Mouse (Mus musculus): ENCODE data around the gene Haus7. TPM values are rescaled to one million over a fixed set of nuclear protein-coding genes. Genes with fewer than 3 reads are reported as not detected.
"Not testable (repeated sequence)": the region's sequence is repeated elsewhere in the genome, so short reads cannot be mapped to it uniquely, and the experiment has no call there.

The Haus7 gene
- polyA plus RNA-seq, 1 experiment from 2014 or later: 95.0 TPM

DNA sequence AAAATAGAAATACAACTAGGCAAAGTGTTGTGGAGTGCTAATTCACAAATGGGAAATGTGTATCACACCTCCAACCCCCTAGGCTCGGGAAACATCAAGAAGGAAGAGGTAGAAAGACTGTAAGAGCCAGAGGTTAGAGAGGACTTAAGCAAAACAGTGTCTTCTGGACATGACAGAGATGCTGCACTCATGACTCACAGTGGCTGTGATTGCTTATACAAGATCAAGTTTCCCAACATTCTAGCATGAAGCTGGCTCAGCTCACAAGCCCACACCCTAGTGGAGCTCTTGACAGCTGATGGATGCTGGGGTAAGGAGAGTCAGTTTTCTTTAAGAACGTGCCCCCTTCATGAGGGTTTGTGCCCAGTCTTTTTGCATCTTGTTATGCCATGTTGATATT, 17.4 kb downstream of the Haus7 start:
- no peaks in the 10 kb centered on the region for H3K27me3 ChIP-seq (ENCODE audit: control insufficient read depth, insufficient read depth, low read length)
- no peak for DNase-seq (ENCODE audit: low spot score)
- no peak overlapping the region for H3K4me2 ChIP-seq (ENCODE audit: low read depth, severe bottlenecking)
- H3K36me3 ChIP-seq (ENCODE audit: control insufficient read depth, insufficient read depth, low read length): no peaks in the 10 kb centered on the region
- H3K9ac ChIP-seq (ENCODE audit: low read length): no peak overlapping the region
- H3K27ac ChIP-seq (replicated peaks; ENCODE audit: low read depth, low read length): no peak overlapping the region
- H3K9me3 ChIP-seq (ENCODE audit: control insufficient read depth, low read length): no peaks in the 10 kb centered on the region
- 82% methylated on average over 2 of the region's 2 CpGs for WGBS
- no peaks in the 10 kb centered on the region for H3K4me1 ChIP-seq (ENCODE audit: control insufficient read depth, insufficient read depth, low read length)
- no peak for ATAC-seq (ENCODE audit: insufficient number of reproducible peaks, low FRiP score, low TSS enrichment, low read depth)
- H3K4me3 ChIP-seq (ENCODE audit: low read depth, low read length): no peak overlapping the region

GRCm38 (mm10) chrX:73435252-73435651, 23.6 kb downstream of the Haus7 start, which contains the start of gene Trex2:
Gene Trex2 (minus strand): TSS chrX:73435344.
- Histone ChIP-seq H3K4me3 (ENCODE audit: low read depth, low read length) (no peak within 1 kb of the TSS), H3K36me3 (ENCODE audit: control insufficient read depth, insufficient read depth, low read length) (no peaks in the 10 kb centered on the region), H3K4me2 (ENCODE audit: low read depth, severe bottlenecking) (no peak within 1 kb of the TSS), H3K4me1 (ENCODE audit: control insufficient read depth, insufficient read depth, low read length) (no peaks in the 10 kb centered on the region), H3K27ac (replicated peaks; ENCODE audit: low read depth, low read length) (no peak within 1 kb of the TSS), H3K27me3 (ENCODE audit: control insufficient read depth, insufficient read depth, low read length) (no peaks in the 10 kb centered on the region), H3K9ac (ENCODE audit: low read length) (no peak within 1 kb of the TSS), H3K9me3 (ENCODE audit: control insufficient read depth, low read length) (no peaks in the 10 kb centered on the region)
- ATAC-seq (ENCODE audit: insufficient number of reproducible peaks, low FRiP score, low TSS enrichment, low read depth) (no peak), DNase-seq (ENCODE audit: low spot score) (no peak)
- WGBS: 74% methylated on average over 11 of the region's 11 CpGs

GRCm38 (mm10) chrX:73432850-73433249, 26.0 kb downstream of the Haus7 start:
- Histone ChIP-seq H3K27me3 (ENCODE audit: control insufficient read depth, insufficient read depth, low read length) (no peaks in the 10 kb centered on the region), H3K36me3 (ENCODE audit: control insufficient read depth, insufficient read depth, low read length) (no peaks in the 10 kb centered on the region), H3K27ac (replicated peaks; ENCODE audit: low read depth, low read length) (no peak overlapping the region), H3K9ac (ENCODE audit: low read length) (no peak overlapping the region), H3K4me3 (ENCODE audit: low read depth, low read length) (no peak overlapping the region), H3K4me2 (ENCODE audit: low read depth, severe bottlenecking) (no peak overlapping the region), H3K9me3 (ENCODE audit: control insufficient read depth, low read length) (no peaks in the 10 kb centered on the region), H3K4me1 (ENCODE audit: control insufficient read depth, insufficient read depth, low read length) (no peaks in the 10 kb centered on the region)
- 70% methylated on average over 5 of the region's 5 CpGs for WGBS
- DNase-seq (ENCODE audit: low spot score) (no peak), ATAC-seq (ENCODE audit: insufficient number of reproducible peaks, low FRiP score, low TSS enrichment, low read depth) (no peak)

- H3K27ac ChIP-seq (replicated peaks; ENCODE audit: low read depth, low read length): no peak overlapping the region
- no peak overlapping the region for H3K9ac ChIP-seq (ENCODE audit: low read length)
- ATAC-seq (ENCODE audit: insufficient number of reproducible peaks, low FRiP score, low TSS enrichment, low read depth) (no peak), DNase-seq (ENCODE audit: low spot score) (no peak)
- WGBS: 78% methylated on average over 2 of the region's 2 CpGs
- H3K36me3 ChIP-seq (ENCODE audit: control insufficient read depth, insufficient read depth, low read length): no peaks in the 10 kb centered on the region
- no peaks in the 10 kb centered on the region for H3K9me3 ChIP-seq (ENCODE audit: control insufficient read depth, low read length)
- H3K4me3 ChIP-seq (ENCODE audit: low read depth, low read length): no peak overlapping the region
- H3K27me3 ChIP-seq (ENCODE audit: control insufficient read depth, insufficient read depth, low read length): no peaks in the 10 kb centered on the region
- no peaks in the 10 kb centered on the region for H3K4me1 ChIP-seq (ENCODE audit: control insufficient read depth, insufficient read depth, low read length)
- no peak overlapping the region for H3K4me2 ChIP-seq (ENCODE audit: low read depth, severe bottlenecking)
These were observed 28.8 kb downstream of the Haus7 start for GRCm38 (mm10) chrX:73430036-73430435.

GRCm38 (mm10) chrX:73412767-73413166, 46.1 kb downstream of the Haus7 start:
- no peak overlapping the region for H3K4me2 ChIP-seq (ENCODE audit: low read depth, severe bottlenecking)
- H3K27ac ChIP-seq (replicated peaks; ENCODE audit: low read depth, low read length): no peak overlapping the region
- H3K9me3 ChIP-seq (ENCODE audit: control insufficient read depth, low read length): no peaks in the 10 kb centered on the region
- H3K27me3 ChIP-seq (ENCODE audit: control insufficient read depth, insufficient read depth, low read length): peaks cover 2% of the 10 kb centered on the region
- no peaks in the 10 kb centered on the region for H3K4me1 ChIP-seq (ENCODE audit: control insufficient read depth, insufficient read depth, low read length)
- ATAC-seq (ENCODE audit: insufficient number of reproducible peaks, low FRiP score, low TSS enrichment, low read depth) (no peak), DNase-seq (ENCODE audit: low spot score) (no peak)
- H3K4me3 ChIP-seq (ENCODE audit: low read depth, low read length): no peak overlapping the region
- H3K36me3 ChIP-seq (ENCODE audit: control insufficient read depth, insufficient read depth, low read length): no peaks in the 10 kb centered on the region
- 47% methylated on average over 1 of the region's 1 CpGs for WGBS
- H3K9ac ChIP-seq (ENCODE audit: low read length): no peak overlapping the region

GRCm38 (mm10) chrX:73410880-73411517, 47.8 kb downstream of the Haus7 start, which contains the start of gene Zfp92:
Gene Zfp92 (plus strand): TSS chrX:73411096.
- Histone ChIP-seq H3K4me2 (ENCODE audit: low read depth, severe bottlenecking) (peak within 1 kb of the TSS; percentile 44), H3K36me3 (ENCODE audit: control insufficient read depth, insufficient read depth, low read length) (no peaks in the 10 kb centered on the region), H3K27ac (replicated peaks; ENCODE audit: low read depth, low read length) (no peak within 1 kb of the TSS), H3K27me3 (ENCODE audit: control insufficient read depth, insufficient read depth, low read length) (peaks cover 2% of the 10 kb centered on the region), H3K9ac (ENCODE audit: low read length) (no peak within 1 kb of the TSS), H3K4me3 (ENCODE audit: low read depth, low read length) (0 out of 2 replicates have a peak within 1 kb of the TSS, but pooled peaks have one; percentile 6), H3K4me1 (ENCODE audit: control insufficient read depth, insufficient read depth, low read length) (no peaks in the 10 kb centered on the region), H3K9me3 (ENCODE audit: control insufficient read depth, low read length) (no peaks in the 10 kb centered on the region)
- DNase-seq (ENCODE audit: low spot score) (peak; percentile 26), ATAC-seq (ENCODE audit: insufficient number of reproducible peaks, low FRiP score, low TSS enrichment, low read depth) (no peak)
- WGBS: 21% methylated on average over 20 of the region's 20 CpGs

DNA sequence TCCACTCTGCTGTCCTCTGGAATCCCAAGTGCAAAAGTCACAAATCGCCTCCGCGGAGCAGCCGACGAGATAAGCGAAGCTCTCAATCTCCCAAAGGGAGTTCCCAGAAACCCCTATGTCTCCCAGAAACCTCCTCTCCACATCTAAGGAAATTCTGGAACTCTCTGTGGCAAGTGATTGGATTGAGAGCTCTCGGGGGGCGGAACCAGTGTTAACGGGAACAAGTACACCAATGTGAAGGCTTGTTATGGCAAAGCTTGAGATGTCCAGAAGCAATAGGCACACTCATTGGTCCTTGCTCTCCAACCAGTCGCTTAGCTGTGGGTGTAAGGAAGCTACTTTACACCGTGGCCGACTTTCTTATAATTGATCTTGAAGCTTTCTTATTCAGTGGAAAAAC, 57.2 kb downstream of the Haus7 start:
- H3K27me3 ChIP-seq (ENCODE audit: control insufficient read depth, insufficient read depth, low read length): no peaks in the 10 kb centered on the region
- DNase-seq (ENCODE audit: low spot score): no peak
- 94% methylated on average over 12 of the region's 12 CpGs for WGBS

DNA sequence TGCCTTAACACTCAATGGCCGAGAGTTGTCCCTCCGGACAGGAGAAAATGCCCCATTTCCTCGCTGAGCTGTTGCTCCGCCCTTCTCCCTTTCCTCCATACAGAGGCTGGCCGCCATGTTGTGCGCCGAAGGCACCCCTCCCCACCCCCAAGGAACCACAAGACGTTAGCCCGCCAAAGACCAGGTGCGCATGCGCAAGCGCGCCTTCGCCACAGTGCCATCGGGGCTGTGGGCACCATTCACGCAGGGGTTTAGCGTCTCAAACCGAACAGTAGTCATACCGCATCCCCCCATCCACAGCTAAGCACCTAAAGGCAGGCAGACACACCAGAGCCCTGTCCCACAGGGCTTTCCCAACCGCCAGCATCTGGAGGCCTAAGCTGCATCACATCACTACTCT, 57.9 kb downstream of the Haus7 start:
- 86% methylated on average over 20 of the region's 20 CpGs for WGBS
- no peak overlapping the region for H3K27ac ChIP-seq (replicated peaks; ENCODE audit: low read depth, low read length)
- H3K9ac ChIP-seq (ENCODE audit: low read length): no peak overlapping the region
- H3K4me1 ChIP-seq (ENCODE audit: control insufficient read depth, insufficient read depth, low read length): no peaks in the 10 kb centered on the region
- ATAC-seq (ENCODE audit: insufficient number of reproducible peaks, low FRiP score, low TSS enrichment, low read depth): no peak
- H3K4me2 ChIP-seq (ENCODE audit: low read depth, severe bottlenecking): no peak overlapping the region
- H3K4me3 ChIP-seq (ENCODE audit: low read depth, low read length): no peak overlapping the region
- no peak for DNase-seq (ENCODE audit: low spot score)
- H3K9me3 ChIP-seq (ENCODE audit: control insufficient read depth, low read length): no peaks in the 10 kb centered on the region
- H3K27me3 ChIP-seq (ENCODE audit: control insufficient read depth, insufficient read depth, low read length): no peaks in the 10 kb centered on the region
- H3K36me3 ChIP-seq (ENCODE audit: control insufficient read depth, insufficient read depth, low read length): no peaks in the 10 kb centered on the region

More for the DNA sequence above, 57.2 kb downstream of the Haus7 start:
- no peak overlapping the region for H3K4me2 ChIP-seq (ENCODE audit: low read depth, severe bottlenecking)
- H3K9ac ChIP-seq (ENCODE audit: low read length): no peak overlapping the region
- no peaks in the 10 kb centered on the region for H3K9me3 ChIP-seq (ENCODE audit: control insufficient read depth, low read length)
- no peaks in the 10 kb centered on the region for H3K4me1 ChIP-seq (ENCODE audit: control insufficient read depth, insufficient read depth, low read length)
- no peaks in the 10 kb centered on the region for H3K36me3 ChIP-seq (ENCODE audit: control insufficient read depth, insufficient read depth, low read length)
- H3K27ac ChIP-seq (replicated peaks; ENCODE audit: low read depth, low read length): no peak overlapping the region
- no peak for ATAC-seq (ENCODE audit: insufficient number of reproducible peaks, low FRiP score, low TSS enrichment, low read depth)
- no peak overlapping the region for H3K4me3 ChIP-seq (ENCODE audit: low read depth, low read length)

DNA sequence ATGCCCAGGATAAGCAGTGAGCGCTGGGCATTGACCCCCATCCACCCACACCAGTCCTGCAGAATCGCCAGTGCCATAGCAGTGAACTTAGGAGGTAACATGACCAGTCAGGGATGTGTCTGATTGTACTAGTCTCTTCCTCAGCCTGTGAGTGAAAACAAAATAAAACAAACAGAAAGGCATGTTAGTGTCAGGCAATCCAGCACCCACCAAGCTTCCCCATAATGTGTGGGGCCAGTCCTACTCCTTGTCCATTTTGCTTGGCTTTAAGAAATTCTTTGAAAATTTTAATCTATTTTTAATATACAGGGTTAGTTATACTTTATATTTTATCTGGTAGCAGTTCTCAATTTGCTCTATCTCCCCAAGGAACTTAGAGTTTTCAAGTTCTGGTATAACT, 60.2 kb downstream of the Haus7 start, which contains the start of gene Gm18336:
Gene Gm18336, minus strand, starts transcription at position 101 of the 400 bp plus-strand sequence.
- not testable (repeated sequence) for H3K4me3 ChIP-seq (ENCODE audit: low read depth, low read length); H3K4me1 ChIP-seq (ENCODE audit: control insufficient read depth, insufficient read depth, low read length); ATAC-seq (ENCODE audit: insufficient number of reproducible peaks, low FRiP score, low TSS enrichment, low read depth); H3K27ac ChIP-seq (replicated peaks; ENCODE audit: low read depth, low read length); H3K9me3 ChIP-seq (ENCODE audit: control insufficient read depth, low read length); H3K4me2 ChIP-seq (ENCODE audit: low read depth, severe bottlenecking); H3K27me3 ChIP-seq (ENCODE audit: control insufficient read depth, insufficient read depth, low read length); DNase-seq (ENCODE audit: low spot score); H3K36me3 ChIP-seq (ENCODE audit: control insufficient read depth, insufficient read depth, low read length); H3K9ac ChIP-seq (ENCODE audit: low read length)
- WGBS: 75% methylated on average over 2 of the region's 2 CpGs
